Mouse (Mus musculus) hindbrain, postnatal 0 days (tissue): ENCODE measurements around the gene Tfrc. TPM values are rescaled to one million over a fixed set of nuclear protein-coding genes. Genes with fewer than 3 reads are reported as not detected.

Source experiments
- ATAC-seq: fragments of 200-750 bp; cut with Nextera tagmentation; 2 replicates; pipeline ENCODE4 v1.8.0; 2017; ENCODE audit warnings: mild to moderate bottlenecking, moderate TSS enrichment, moderate library complexity
- DNase-seq: peaks from one replicate; pipeline ENCODE4 v3.0.0-alpha.2; 2015; ENCODE audit warnings: low spot score
- H3K27ac ChIP-seq: fragments of 300-500 bp; sonication (generic); 2 replicates; pipeline ENCODE4 v1.5.1; 2014; ENCODE audit warnings: mild to moderate bottlenecking
- H3K27me3 ChIP-seq: fragments of 300-500 bp; sonication (generic); 2 replicates; pipeline ENCODE4 v1.6.1; 2014; ENCODE audit warnings: low read length, mixed read lengths; ENCODE audit not compliant: insufficient read depth
- H3K36me3 ChIP-seq: fragments of 300-500 bp; sonication (generic); 2 replicates; pipeline ENCODE4 v1.6.1; 2014; ENCODE audit warnings: low read length, mixed read lengths; ENCODE audit not compliant: insufficient read depth
- H3K4me1 ChIP-seq: fragments of 300-500 bp; sonication (generic); 2 replicates; pipeline ENCODE4 v1.6.1; 2014; ENCODE audit warnings: antibody characterized with exemption, low read length, mixed read lengths; ENCODE audit not compliant: insufficient read depth
- H3K4me2 ChIP-seq: fragments of 300-500 bp; sonication (generic); 2 replicates; pipeline ENCODE4 v1.6.1; 2014; ENCODE audit warnings: low read depth, mild to moderate bottlenecking, low read length, moderate library complexity, mixed read lengths
- H3K4me3 ChIP-seq: fragments of 300-500 bp; sonication (generic); 2 replicates; pipeline ENCODE4 v1.5.1; 2014; ENCODE audit warnings: low read length
- H3K9ac ChIP-seq: fragments of 300-500 bp; sonication (generic); replicated peaks from 2 replicates; pipeline ENCODE4 v1.6.1; 2014; ENCODE audit warnings: mild to moderate bottlenecking, low read length, moderate library complexity, mixed read lengths
- H3K9me3 ChIP-seq: fragments of 300-500 bp; sonication (generic); 2 replicates; pipeline ENCODE4 v1.6.1; 2016; ENCODE audit warnings: low read length, mixed read lengths
- CTCF ChIP-seq: IDR thresholded peaks from 2 replicates; pipeline ENCODE4 v1.5.1; 2016; ENCODE audit warnings: antibody characterized with exemption, control low read depth, low read depth
- WGBS: fragments of 180-500 bp; shearing (Covaris S2); extraction: QIAGEN DNeasy Blood & Tissue Kit; methylation state at CpG from one replicate; pipeline ENCODE4 v1.1.7; 2014; 5-methylcytosine and 5-hydroxymethylcytosine counted together
- polyA plus RNA-seq: library from polyadenylated mRNA; unstranded; fragments of >200 nt; fragmentation: Nextera tagmentation; extraction: Ambion mirVana; gene quantifications from 2 replicates; pipeline ENCODE4 v1.2.1, GENCODE M21; 2015
- total RNA-seq: library from RNA; depleted of rRNA; stranded (reverse); fragments of >200 nt; gene quantifications from 2 replicates; pipeline ENCODE4 v1.2.3, GENCODE M21; 2014

The Tfrc gene
- total and polyA plus RNA-seq, 2 experiments from 2014 or later = 38.3 to 51.9 TPM

DNA sequence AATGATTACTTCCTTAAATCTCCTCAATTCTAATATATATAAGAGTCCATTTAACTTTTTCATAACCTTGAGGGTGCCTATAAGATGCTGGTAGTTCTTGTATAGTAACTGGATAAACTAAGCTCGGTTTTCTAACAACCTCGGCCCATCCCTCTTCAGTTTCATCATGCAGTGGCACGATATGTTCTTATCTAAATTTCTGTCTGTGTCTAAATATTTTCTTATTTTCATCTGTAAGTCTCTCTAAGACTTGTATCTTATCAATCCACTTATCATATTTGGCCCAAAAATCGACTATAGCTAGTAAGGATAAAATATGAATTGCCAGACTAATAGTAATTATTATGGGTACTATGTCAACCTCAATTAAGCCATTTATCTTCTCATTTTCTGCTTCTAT is 22.2 kb upstream of the Tfrc start:
- H3K4me2 ChIP-seq = no peak overlapping the region
- WGBS = 89% methylated on average over 4 of the region's 4 CpGs
- ATAC-seq = no peak

DNA sequence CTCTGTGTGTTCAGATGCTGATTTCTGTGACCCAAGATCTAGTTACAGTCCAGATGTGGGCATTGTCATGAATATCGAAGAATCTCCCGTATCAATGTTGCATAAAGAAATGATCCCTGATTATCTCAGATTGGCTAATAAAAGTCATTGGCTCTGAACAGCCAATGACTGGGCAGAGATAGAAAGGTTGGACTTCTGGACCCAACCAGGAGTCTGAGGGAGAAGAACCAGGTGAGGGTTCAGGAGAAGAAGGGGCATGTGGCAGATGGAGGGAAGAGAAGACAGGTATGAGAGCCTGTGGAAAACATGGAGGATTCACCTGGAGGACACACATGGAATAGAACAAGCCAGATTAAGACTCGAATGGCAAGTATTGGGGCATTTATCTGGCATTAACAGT is 20.2 kb upstream of the Tfrc start:
- Histone ChIP-seq H3K4me2 (no peak overlapping the region), H3K27ac (no peak overlapping the region), H3K36me3 (no peaks in the 10 kb centered on the region), H3K4me3 (no peak overlapping the region), H3K9me3 (no peaks in the 10 kb centered on the region), H3K27me3 (no peaks in the 10 kb centered on the region), H3K4me1 (no peaks in the 10 kb centered on the region), H3K9ac (no peak overlapping the region)
- DNase-seq (no peak), ATAC-seq (no peak)
- WGBS = 86% methylated on average over 3 of the region's 3 CpGs
- TF ChIP-seq CTCF = no peak

More for the DNA sequence above, 22.2 kb upstream of the Tfrc start:
- H3K4me1 ChIP-seq = no peaks in the 10 kb centered on the region
- no peak for TF ChIP-seq CTCF
- no peak overlapping the region for H3K27ac ChIP-seq
- DNase-seq = no peak
- H3K9me3 ChIP-seq = no peaks in the 10 kb centered on the region
- no peak overlapping the region for H3K4me3 ChIP-seq
- no peak overlapping the region for H3K9ac ChIP-seq
- no peaks in the 10 kb centered on the region for H3K36me3 ChIP-seq
- no peaks in the 10 kb centered on the region for H3K27me3 ChIP-seq

DNA sequence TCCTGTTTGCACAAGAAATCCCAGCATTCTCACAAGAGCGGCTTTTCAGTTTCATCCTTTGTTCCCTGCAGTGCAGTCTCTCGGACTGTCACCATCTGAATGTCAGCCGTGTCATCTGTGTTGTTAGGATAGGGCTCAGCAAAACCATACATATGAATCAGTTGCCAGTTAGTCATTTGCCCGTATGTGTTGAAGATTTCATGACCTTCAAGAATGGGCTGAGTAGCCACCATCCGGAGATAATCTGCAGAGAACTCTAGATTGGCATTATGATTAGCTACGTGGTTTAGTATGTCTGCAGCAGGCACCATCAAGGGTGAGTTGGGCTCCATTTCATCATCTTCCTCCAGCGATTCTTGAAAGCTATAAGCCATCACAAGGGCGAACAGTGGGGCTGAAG is 17.2 kb upstream of the Tfrc start:
- Histone ChIP-seq H3K4me2 (no peak overlapping the region), H3K4me1 (no peaks in the 10 kb centered on the region), H3K9ac (no peak overlapping the region), H3K27me3 (no peaks in the 10 kb centered on the region), H3K9me3 (no peaks in the 10 kb centered on the region), H3K27ac (no peak overlapping the region), H3K4me3 (no peak overlapping the region), H3K36me3 (no peaks in the 10 kb centered on the region)
- no peak for DNase-seq
- 71% methylated on average over 8 of the region's 8 CpGs for WGBS
- no peak for TF ChIP-seq CTCF
- no peak for ATAC-seq

DNA sequence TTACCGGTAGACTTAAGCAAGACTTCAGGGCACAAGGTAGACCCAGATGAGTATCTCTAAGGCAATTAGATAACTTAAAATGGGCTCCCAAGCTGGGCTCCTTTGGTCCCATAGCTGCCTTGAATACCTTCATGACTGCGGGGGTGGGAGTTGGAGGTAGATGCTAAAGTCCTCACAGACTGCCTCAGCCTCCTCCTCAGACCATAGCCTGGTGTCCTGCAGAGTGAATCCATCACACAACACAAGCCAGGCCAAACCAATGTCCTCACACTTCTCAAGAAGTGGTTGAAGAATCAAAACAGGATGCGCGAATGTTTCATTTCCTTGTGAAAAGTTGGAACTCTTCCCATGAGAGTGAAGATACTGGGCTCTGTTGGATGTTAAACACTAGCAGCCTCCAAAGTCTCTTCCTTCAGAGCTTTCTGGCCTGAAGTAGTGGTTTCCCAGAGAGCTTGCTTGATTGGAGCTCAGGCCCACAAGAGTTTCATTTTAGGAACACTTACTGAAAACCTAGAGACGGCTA is 15.4 kb upstream of the Tfrc start:
- Histone ChIP-seq H3K9ac (no peak overlapping the region), H3K4me3 (no peak overlapping the region), H3K27ac (no peak overlapping the region), H3K27me3 (no peaks in the 10 kb centered on the region), H3K4me1 (no peaks in the 10 kb centered on the region), H3K4me2 (no peak overlapping the region), H3K9me3 (no peaks in the 10 kb centered on the region), H3K36me3 (no peaks in the 10 kb centered on the region)
- DNase-seq (no peak), ATAC-seq (no peak)
- TF ChIP-seq CTCF = no peak
- WGBS = 92% methylated on average over 5 of the region's 5 CpGs

DNA sequence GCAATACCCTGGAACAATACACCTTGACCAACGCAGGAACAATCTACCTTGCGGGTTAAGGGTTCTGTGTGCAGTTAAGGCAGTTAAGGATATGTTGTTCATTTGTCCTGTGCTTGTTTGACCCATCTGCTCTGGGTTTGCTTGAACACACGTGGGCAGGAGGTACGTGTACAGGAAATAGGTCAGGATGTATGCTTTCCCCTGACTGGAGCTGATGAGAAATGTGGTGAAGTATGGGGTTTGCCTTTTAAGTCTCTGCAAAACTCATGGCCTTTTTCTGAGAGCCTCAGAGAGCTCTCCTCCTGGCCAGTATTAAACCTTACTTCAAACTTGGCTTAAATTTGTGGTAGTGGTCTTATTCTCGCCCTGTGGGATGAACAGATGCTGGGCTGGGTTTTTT is 14.8 kb upstream of the Tfrc start:
- Histone ChIP-seq H3K9ac (no peak overlapping the region), H3K36me3 (no peaks in the 10 kb centered on the region), H3K9me3 (no peaks in the 10 kb centered on the region), H3K27ac (no peak overlapping the region), H3K4me2 (no peak overlapping the region), H3K4me3 (no peak overlapping the region), H3K27me3 (no peaks in the 10 kb centered on the region), H3K4me1 (no peaks in the 10 kb centered on the region)
- no peak for TF ChIP-seq CTCF
- no peak for ATAC-seq
- no peak for DNase-seq
- WGBS = 83% methylated on average over 5 of the region's 5 CpGs

DNA sequence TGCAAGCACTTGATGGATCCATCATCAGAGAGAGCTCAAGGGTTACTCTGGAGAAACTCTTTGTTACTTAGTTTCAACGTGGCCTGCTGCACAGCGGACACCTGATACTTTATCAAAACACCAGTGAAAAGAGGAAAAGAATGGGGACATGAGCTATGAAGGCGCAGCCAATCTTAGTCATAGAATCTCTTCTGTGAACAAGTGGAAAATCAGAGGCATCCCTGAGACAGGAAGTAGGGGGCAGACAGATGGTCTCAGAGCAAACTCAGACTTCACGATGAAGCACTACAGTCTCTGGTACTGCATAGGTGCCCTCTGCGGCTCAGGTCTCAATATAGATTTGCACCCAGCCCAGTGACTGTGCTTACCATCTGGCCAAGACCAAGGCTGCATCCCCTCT is 14.0 kb upstream of the Tfrc start:
- no peaks in the 10 kb centered on the region for H3K9me3 ChIP-seq
- TF ChIP-seq CTCF = no peak
- no peaks in the 10 kb centered on the region for H3K36me3 ChIP-seq
- no peak for DNase-seq
- H3K27ac ChIP-seq = no peak overlapping the region
- no peaks in the 10 kb centered on the region for H3K27me3 ChIP-seq
- WGBS = 82% methylated on average over 5 of the region's 5 CpGs
- no peak overlapping the region for H3K4me2 ChIP-seq
- no peak for ATAC-seq
- H3K4me3 ChIP-seq = no peak overlapping the region
- H3K9ac ChIP-seq = no peak overlapping the region
- H3K4me1 ChIP-seq = no peaks in the 10 kb centered on the region

DNA sequence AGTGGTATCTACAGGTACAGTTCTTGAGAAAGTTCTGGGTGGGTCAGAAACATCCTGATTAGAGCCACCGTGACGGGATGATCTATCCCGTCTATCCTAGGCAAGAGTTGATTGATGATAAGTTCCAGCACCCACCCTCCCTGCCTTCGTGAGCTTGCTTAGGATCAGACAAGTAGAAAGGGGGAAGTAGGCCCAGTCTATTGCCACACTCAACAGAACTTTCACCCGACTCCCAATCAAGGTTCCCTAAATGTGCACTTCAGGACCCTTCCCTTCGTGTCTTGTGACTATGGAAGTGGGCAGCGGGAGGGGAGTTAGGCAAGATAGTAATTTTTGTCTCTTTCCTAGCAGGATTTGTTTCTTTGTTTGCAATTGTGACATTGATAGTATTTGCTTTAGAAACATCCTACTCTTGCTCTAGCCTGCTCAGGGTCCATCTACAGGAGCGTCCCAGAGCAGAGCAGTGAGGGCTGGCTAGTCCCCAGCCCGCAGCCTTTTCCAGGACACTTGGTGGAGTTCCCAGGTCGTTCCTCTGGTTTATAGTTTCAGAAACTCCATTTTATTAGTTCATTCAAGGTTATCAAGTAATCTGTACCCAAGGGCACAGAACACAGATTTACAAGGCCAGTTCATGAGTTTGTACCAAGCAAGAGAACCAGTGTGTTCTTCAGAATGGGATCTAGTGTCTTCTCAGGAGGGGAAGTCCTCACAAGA is 13.4 kb upstream of the Tfrc start:
- H3K27ac ChIP-seq = no peak overlapping the region
- H3K36me3 ChIP-seq = no peaks in the 10 kb centered on the region
- no peak for TF ChIP-seq CTCF
- no peak overlapping the region for H3K9ac ChIP-seq
- no peak for ATAC-seq
- 90% methylated on average over 10 of the region's 10 CpGs for WGBS
- DNase-seq = no peak
- H3K9me3 ChIP-seq = no peaks in the 10 kb centered on the region
- H3K27me3 ChIP-seq = no peaks in the 10 kb centered on the region
- H3K4me3 ChIP-seq = no peak overlapping the region
- H3K4me1 ChIP-seq = no peaks in the 10 kb centered on the region
- H3K4me2 ChIP-seq = no peak overlapping the region
